Mouse (Mus musculus) neural tube, embryonic 13.5 days (tissue): ENCODE results near the gene Thap2. TPM values are rescaled to one million over a fixed set of nuclear protein-coding genes. Genes with fewer than 3 reads are reported as not detected.

ENCODE experiments used
- ATAC-seq: fragments of 200-750 bp; cut with Nextera tagmentation; 2 replicates; pipeline ENCODE4 v1.8.0; 2017; ENCODE audit warnings: low read depth, mild to moderate bottlenecking, moderate TSS enrichment, moderate library complexity
- H3K27ac ChIP-seq: fragments of 300-500 bp; sonication (generic); replicated peaks from 2 replicates; pipeline ENCODE4 v1.5.1; 2015; ENCODE audit warnings: moderate library complexity, mild to moderate bottlenecking, inconsistent platforms
- H3K27me3 ChIP-seq: fragments of 300-500 bp; sonication (generic); 2 replicates; pipeline ENCODE4 v1.6.1; 2015; ENCODE audit warnings: mild to moderate bottlenecking, inconsistent platforms
- H3K36me3 ChIP-seq: fragments of 300-500 bp; sonication (generic); 2 replicates; pipeline ENCODE4 v1.6.1; 2015; ENCODE audit warnings: mild to moderate bottlenecking, inconsistent platforms
- H3K4me1 ChIP-seq: fragments of 300-500 bp; sonication (generic); replicated peaks from 2 replicates; pipeline ENCODE4 v1.6.1; 2015; ENCODE audit warnings: inconsistent platforms
- H3K4me2 ChIP-seq: fragments of 300-500 bp; sonication (generic); 2 replicates; pipeline ENCODE4 v1.6.1; 2015; ENCODE audit warnings: inconsistent platforms, mild to moderate bottlenecking, moderate library complexity
- H3K4me3 ChIP-seq: fragments of 300-500 bp; sonication (generic); 2 replicates; pipeline ENCODE4 v1.5.1; 2015; ENCODE audit warnings: mild to moderate bottlenecking, inconsistent platforms
- H3K9ac ChIP-seq: fragments of 300-500 bp; sonication (generic); 2 replicates; pipeline ENCODE4 v1.6.1; 2015; ENCODE audit warnings: moderate library complexity, mild to moderate bottlenecking, inconsistent platforms
- H3K9me3 ChIP-seq: fragments of 300-500 bp; sonication (generic); 2 replicates; pipeline ENCODE4 v1.6.1; 2016; ENCODE audit warnings: inconsistent platforms
- WGBS: fragments of 180-500 bp; shearing (Covaris S2); methylation state at CpG from one replicate; pipeline ENCODE4 v1.1.7; 2015; 5-methylcytosine and 5-hydroxymethylcytosine counted together
- polyA plus RNA-seq: library from polyadenylated mRNA; unstranded; fragments of >200 nt; fragmentation: Nextera tagmentation; extraction: Ambion mirVana; gene quantifications from 2 replicates; pipeline ENCODE4 v1.2.1, GENCODE M21; 2015

Gene Thap2
- polyA plus RNA-seq, 1 experiment from 2014 or later: 25.6 TPM

DNA sequence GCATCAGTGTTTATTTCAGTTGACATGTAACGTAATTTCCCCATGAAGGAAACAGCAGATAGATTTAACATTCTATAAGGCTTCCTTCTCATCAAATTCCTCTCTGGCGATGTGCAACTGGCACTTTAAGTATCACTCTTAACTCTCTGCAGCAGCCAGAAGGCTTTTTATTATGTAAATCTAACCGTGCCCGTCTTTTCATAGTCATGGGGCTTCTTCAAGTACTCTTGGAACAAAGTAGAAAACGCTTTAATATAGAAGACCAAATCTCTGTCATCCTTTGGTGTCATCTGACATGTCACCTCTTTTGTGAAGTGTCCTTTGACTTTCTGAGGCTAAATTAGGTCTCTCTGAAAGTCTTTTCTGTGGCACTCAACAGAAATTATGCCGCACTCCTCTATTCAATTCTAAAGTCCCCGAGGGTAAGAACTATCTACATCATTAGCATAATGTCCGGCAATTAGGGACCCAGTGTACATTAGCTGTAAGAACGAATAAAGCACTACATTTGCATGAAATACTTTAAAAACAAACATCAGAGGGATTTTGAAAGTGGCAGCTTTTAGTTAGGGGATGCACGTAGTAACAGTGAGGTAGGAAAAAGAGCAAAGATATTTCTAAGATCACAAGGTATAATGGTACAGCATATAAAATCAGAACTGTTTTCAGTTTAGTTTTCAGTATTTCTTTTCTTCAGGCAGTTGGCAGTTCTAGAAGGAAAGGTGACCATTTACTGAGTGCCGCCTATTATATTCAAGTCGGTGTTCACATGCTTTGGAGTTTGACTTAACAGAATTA is 1.2 kb downstream of the Thap2 start:
- 8% methylated on average over 12 of the region's 12 CpGs for WGBS
- no peak for ATAC-seq

DNA sequence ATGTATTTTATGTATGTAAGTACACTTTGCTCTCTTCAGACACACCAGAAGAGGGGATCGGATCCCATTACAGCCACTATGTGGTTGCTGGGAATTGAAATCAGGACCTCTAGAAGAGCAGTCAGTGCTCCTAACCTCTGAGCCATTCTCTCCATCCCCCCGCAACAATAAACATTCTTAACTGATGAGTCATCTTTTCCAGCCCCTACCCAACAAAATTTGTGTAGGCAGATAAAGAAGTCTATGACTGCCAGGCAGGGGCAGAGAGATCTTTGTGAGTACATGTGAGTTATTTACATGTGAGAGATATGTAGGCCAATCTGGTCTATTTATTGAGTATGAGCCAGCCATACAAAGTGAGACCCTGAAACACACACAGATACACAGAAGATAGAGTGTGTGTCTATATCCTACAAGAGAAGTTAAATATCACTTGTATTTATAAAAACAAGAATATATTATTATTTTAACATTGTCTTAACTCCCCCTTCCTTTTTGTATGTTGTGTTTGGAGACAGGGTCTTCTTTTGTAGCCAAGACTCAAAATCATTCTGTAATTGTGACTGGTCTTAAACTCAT is 2.6 kb downstream of the Thap2 start:
- Histone ChIP-seq H3K4me2 (peak overlapping the region; percentile 76), H3K9ac (no peak overlapping the region), H3K36me3 (no peaks in the 10 kb centered on the region), H3K27me3 (no peaks in the 10 kb centered on the region), H3K4me1 (peaks cover 44% of the 10 kb centered on the region), H3K4me3 (peak overlapping the region; percentile 96; the same call in 1 of the 2 replicates), H3K27ac (no peak overlapping the region), H3K9me3 (no peaks in the 10 kb centered on the region)
- WGBS: 80% methylated on average over 2 of the region's 2 CpGs
- ATAC-seq: no peak

More for the DNA sequence above, 1.2 kb downstream of the Thap2 start:
- Histone ChIP-seq H3K9me3 (no peaks in the 10 kb centered on the region), H3K36me3 (no peaks in the 10 kb centered on the region), H3K4me1 (peaks cover 55% of the 10 kb centered on the region), H3K9ac (peak overlapping the region; percentile 90), H3K4me3 (peak overlapping the region; percentile 96), H3K27me3 (no peaks in the 10 kb centered on the region), H3K4me2 (peak overlapping the region; percentile 76), H3K27ac (peak overlapping the region; percentile 99)

DNA sequence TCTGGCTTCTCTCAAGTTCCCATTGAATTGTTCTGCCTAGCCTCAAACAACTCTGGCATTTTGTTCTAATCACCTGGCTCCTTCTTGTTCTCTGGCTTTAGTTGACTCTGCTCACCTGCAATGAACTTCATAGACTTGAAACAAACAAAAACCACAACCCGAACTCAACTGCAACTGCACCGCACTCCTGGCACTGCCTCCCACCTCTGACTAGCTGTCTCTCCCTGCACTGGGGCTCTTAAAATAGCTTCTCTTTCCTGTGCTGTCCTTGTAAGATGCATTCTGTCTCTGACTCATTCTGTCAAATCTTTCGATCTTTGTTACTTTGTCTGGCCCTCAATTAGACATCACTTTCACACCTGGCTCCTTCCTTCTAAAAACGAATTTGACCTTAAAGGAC is 21.1 kb downstream of the Thap2 start:
- no peaks in the 10 kb centered on the region for H3K9me3 ChIP-seq
- peak overlapping the region; percentile 71; the same call in 1 of the 2 replicates for H3K9ac ChIP-seq
- peaks cover 27% of the 10 kb centered on the region for H3K4me1 ChIP-seq
- H3K4me2 ChIP-seq: peak overlapping the region; percentile 79
- H3K27me3 ChIP-seq: no peaks in the 10 kb centered on the region
- peaks cover 12% of the 10 kb centered on the region for H3K36me3 ChIP-seq
- peak overlapping the region; percentile 63 for H3K4me3 ChIP-seq
- no peak for ATAC-seq
- H3K27ac ChIP-seq: 0 out of 2 replicates have a peak overlapping the region, but pooled peaks have one; percentile 95
- WGBS: 89% methylated on average over 4 of the region's 4 CpGs

DNA sequence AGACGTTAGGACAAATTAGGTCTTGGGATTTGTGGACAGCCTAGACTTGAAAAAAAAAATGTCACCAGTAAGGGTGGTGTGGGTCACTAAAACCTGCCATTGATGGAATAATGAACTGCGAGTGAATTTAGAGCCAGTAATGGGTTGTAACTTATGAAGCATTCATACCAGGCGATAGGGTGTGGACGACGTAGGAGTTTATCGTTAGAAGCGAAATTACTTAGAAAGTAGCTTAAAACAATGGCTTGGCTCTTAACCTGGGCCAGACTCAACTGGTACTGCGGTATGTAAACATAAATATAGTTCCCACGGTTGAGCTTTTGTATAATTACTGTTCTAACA is 21.6 kb downstream of the Thap2 start:
- no peaks in the 10 kb centered on the region for H3K27me3 ChIP-seq
- WGBS: 7% methylated on average over 9 of the region's 9 CpGs
- ATAC-seq: no peak
- peak overlapping the region; percentile 71 for H3K9ac ChIP-seq
- peaks cover 15% of the 10 kb centered on the region for H3K36me3 ChIP-seq
- peak overlapping the region; percentile 95 for H3K27ac ChIP-seq
- peak overlapping the region; percentile 79 for H3K4me2 ChIP-seq
- no peaks in the 10 kb centered on the region for H3K9me3 ChIP-seq
- peak overlapping the region; percentile 63 for H3K4me3 ChIP-seq
- peaks cover 27% of the 10 kb centered on the region for H3K4me1 ChIP-seq

DNA sequence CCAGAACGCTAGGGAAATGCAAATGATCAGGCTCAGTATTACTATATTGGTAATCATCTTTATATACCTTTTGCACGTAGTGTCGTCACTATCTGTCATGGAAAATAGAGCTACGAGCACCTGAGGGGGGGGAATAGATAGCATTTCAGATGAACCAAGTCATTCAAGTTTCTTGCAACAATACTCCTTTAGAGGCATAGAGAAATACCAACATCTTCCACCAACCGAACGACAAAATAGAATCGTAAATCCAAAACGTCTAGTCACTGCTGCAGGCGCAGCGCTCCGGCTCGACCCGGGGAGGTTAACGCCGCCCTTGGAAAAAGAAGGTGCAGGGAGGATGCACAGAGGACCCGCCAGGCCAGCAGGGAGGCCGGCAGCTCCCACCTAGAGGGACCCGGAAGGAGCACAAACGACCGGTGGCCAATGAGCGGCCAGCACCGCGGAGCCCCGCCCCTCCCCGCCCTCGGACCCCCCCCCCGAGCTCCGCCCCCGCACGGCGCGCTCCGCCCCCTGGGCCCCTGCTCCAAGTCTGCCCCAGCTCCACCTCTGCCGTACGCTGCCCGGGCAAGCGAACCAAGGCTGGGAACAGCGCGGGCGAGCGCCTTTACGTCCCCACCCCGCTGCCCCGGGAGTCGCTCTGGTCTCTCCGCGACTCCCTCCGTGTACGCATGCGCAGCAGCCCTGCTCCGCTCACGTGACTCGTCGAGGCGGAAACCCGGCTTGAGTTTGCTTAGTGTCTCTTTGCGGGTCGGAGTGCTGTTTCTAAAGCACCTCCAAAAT is 22.2 kb downstream of the Thap2 start, which contains the start of gene Tmem19:
TSS of gene Tmem19 (minus strand) at position 662 of the 783 bp plus-strand sequence.
- Histone ChIP-seq H3K9me3 (no peaks in the 10 kb centered on the region), H3K36me3 (peaks cover 19% of the 10 kb centered on the region), H3K4me2 (peak within 1 kb of the TSS; percentile 79), H3K27ac (peak within 1 kb of the TSS; percentile 95), H3K9ac (peak within 1 kb of the TSS; percentile 71), H3K27me3 (no peaks in the 10 kb centered on the region), H3K4me1 (peaks cover 27% of the 10 kb centered on the region), H3K4me3 (peak within 1 kb of the TSS; percentile 63)
- peak; percentile 99 for ATAC-seq
- under 1% methylated on average over 56 of the region's 58 CpGs for WGBS

DNA sequence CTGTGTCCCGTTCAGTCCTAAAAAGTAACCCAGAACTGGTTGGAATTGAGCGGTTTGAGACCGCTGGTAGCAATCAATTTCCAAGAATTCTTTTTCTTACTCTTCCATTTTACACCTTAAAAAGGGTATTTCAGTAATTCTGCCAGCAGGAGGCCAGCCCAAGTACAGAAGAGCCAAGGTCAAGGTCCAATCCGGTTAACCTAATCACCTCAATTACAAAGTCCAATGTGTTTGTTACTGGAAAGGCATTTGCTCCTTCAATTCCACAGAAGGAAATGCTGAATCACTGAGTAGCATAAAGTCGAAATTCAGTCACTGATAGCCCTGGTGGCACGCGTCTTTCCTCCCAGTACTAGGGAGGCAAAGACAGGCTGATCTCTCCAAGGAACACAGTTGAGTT is 25.2 kb downstream of the Thap2 start:
- H3K9ac ChIP-seq: no peak overlapping the region
- H3K27me3 ChIP-seq: no peaks in the 10 kb centered on the region
- H3K4me2 ChIP-seq: no peak overlapping the region
- H3K9me3 ChIP-seq: no peaks in the 10 kb centered on the region
- no peak overlapping the region for H3K4me3 ChIP-seq
- no peak overlapping the region for H3K27ac ChIP-seq
- WGBS: 91% methylated on average over 7 of the region's 7 CpGs
- ATAC-seq: no peak
- H3K4me1 ChIP-seq: peaks cover 27% of the 10 kb centered on the region
- peaks cover 37% of the 10 kb centered on the region for H3K36me3 ChIP-seq

DNA sequence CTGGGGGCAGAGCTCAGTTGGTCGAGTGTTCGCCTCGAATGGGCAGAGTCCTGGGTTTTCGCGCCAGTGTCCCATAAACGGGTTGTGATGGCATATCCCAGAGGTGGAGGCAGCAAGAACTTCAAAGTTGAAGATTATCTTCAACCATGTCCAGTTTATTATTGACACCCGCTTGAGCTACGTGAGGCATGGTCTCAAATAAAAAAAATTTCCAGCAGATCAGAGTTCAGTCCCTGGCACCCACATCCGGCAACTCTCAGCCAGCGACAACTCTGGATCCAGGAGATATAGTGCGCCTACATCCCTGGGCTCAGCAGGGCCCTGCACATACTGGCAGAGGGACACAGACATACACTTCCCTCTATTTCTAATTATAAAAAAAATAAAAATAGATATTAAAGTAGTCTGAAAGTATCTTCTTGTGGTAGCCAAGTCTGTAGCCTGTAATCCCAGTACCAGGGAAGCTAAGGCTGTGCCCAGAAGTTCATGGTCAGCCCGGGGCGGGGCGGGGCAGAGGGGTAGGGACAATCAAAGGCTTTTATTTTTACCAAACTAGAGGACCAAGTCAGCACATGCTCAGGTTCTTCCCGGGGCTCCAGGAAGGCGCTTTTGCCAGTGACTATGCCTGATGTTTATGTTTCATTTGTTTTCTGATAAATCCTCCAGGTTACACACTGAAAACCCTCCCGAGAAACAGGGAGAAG is 25.9 kb downstream of the Thap2 start:
- Histone ChIP-seq H3K27me3 (no peaks in the 10 kb centered on the region), H3K4me2 (no peak overlapping the region), H3K36me3 (peaks cover 37% of the 10 kb centered on the region), H3K4me3 (no peak overlapping the region), H3K4me1 (peaks cover 27% of the 10 kb centered on the region), H3K27ac (no peak overlapping the region), H3K9ac (no peak overlapping the region), H3K9me3 (no peaks in the 10 kb centered on the region)
- ATAC-seq: no peak
- WGBS: 93% methylated on average over 17 of the region's 17 CpGs

DNA sequence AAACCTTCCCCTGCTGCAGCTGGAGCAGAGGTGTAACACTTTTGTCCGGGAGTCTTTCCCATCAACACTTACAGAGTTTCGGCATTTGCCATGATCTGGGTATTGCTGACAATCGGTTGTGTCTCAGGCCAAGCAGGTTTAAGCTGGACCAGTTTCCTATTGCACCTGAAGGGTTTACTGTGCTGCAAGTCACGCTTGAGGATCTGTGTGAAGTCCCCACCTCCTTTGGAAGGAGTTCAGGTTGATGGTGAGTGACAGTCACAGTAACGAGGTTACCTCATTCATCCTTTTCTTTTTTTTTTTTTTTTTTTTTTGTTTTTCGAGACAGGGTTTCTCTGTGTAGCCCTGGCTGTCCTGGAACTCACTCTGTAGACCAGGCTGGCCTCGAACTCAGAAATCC is 28.1 kb downstream of the Thap2 start:
- H3K4me3 ChIP-seq: no peak overlapping the region
- H3K27me3 ChIP-seq: no peaks in the 10 kb centered on the region
- H3K27ac ChIP-seq: no peak overlapping the region
- WGBS: 94% methylated on average over 6 of the region's 7 CpGs
- no peak overlapping the region for H3K4me2 ChIP-seq
- no peak for ATAC-seq
- no peak overlapping the region for H3K9ac ChIP-seq
- H3K4me1 ChIP-seq: peaks cover 13% of the 10 kb centered on the region
- H3K9me3 ChIP-seq: no peaks in the 10 kb centered on the region
- peaks cover 37% of the 10 kb centered on the region for H3K36me3 ChIP-seq

DNA sequence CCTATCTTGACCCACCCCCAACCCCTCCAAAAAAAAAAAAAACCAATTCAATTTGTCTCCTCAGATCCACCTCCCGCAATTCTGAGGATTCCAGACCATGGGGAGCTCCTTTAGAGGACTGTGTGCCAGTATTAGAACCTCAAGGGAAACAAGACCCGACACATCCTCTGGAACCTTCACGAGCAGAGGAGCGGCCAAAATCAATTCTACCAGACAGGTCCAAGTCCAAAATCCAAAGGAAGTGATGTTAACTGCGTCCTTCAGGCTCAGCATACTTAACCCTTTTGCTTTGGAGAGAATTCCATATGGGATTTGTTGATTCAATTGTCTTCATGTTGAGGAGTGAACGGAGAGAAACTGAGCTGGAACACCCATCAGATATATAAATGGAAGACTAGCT is 29.2 kb downstream of the Thap2 start:
- Histone ChIP-seq H3K27me3 (no peaks in the 10 kb centered on the region), H3K36me3 (peaks cover 37% of the 10 kb centered on the region), H3K4me1 (0 out of 2 replicates have a peak, but pooled peaks cover 2% of the 10 kb centered on the region), H3K9me3 (no peaks in the 10 kb centered on the region), H3K4me3 (no peak overlapping the region), H3K9ac (no peak overlapping the region), H3K27ac (no peak overlapping the region), H3K4me2 (no peak overlapping the region)
- ATAC-seq: no peak
- WGBS: 92% methylated on average over 6 of the region's 6 CpGs

DNA sequence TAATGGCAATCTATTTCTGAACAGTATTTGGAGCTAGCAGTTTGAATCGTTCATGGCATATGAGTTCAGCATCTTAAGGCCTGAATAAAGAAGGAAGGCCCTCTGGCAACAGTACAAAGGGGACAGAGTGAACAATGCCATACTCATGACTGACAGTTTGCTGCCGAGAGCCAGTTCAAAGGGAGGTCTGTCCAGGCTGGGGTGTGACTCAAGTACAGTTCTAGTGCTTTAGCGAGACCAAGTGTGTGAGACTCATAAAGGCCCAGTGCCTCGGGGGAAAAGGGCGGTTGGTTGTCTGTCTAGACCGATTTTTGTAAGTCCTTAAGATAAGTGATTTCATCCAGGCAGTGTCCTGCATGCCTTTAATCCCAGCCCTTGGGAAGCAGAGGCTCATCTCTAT is 29.7 kb downstream of the Thap2 start:
- no peak overlapping the region for H3K9ac ChIP-seq
- ATAC-seq: no peak
- no peak overlapping the region for H3K27ac ChIP-seq
- no peak overlapping the region for H3K4me2 ChIP-seq
- H3K4me3 ChIP-seq: no peak overlapping the region
- no peaks in the 10 kb centered on the region for H3K9me3 ChIP-seq
- peaks cover 37% of the 10 kb centered on the region for H3K36me3 ChIP-seq
- 64% methylated on average over 6 of the region's 6 CpGs for WGBS
- no peaks in the 10 kb centered on the region for H3K27me3 ChIP-seq
- H3K4me1 ChIP-seq: no peaks in the 10 kb centered on the region

DNA sequence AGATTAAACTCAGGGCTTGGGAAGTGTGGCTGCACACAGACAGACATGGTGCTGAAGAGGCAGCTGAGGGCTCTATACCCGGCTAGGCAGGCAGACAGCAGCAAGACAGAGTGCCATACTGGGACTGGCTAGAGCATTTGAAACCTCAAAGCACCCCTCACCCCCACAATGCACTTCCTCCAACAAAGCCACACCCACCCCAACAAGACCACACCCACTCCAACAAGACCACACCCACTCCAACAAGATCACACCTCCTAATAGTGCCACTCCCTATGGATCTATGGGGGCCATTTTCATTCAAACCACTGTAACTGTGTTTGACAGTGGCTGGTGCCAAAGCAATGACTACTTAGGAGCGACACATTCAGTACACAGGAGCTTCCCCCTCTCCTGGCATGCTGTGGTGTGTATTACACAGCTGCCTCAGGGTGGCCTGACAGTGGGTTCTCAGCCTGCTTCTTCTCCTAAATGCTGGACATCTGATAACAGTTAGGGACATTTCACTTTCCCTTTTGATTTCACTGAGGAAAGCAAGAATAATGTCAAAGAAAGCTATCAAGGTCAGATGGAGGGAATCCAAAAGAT is 33.3 kb downstream of the Thap2 start:
- Histone ChIP-seq H3K9me3 (no peaks in the 10 kb centered on the region), H3K4me3 (no peak overlapping the region), H3K27me3 (no peaks in the 10 kb centered on the region), H3K4me2 (no peak overlapping the region), H3K9ac (no peak overlapping the region), H3K36me3 (peaks cover 18% of the 10 kb centered on the region), H3K4me1 (no peaks in the 10 kb centered on the region), H3K27ac (no peak overlapping the region)
- no peak for ATAC-seq
- 78% methylated on average over 2 of the region's 2 CpGs for WGBS
